Mouse (Mus musculus) heart, embryonic 16.5 days (tissue): ENCODE results near the gene Synj1. TPM values are rescaled to one million over a fixed set of nuclear protein-coding genes. Genes with fewer than 3 reads are reported as not detected.
A peak's percentile ranks its signal among the peaks of the same experiment; 100 is the strongest.

Experiments used
- ATAC-seq: fragments of 200-750 bp; cut with Nextera tagmentation; replicated peaks from 2 replicates; pipeline ENCODE4 v1.8.0; 2017; ENCODE audit warnings: moderate number of reproducible peaks; ENCODE audit not compliant: insufficient read depth, low FRiP score; ENCODE audit errors: extremely low read depth
- H3K27ac ChIP-seq: fragments of 300-500 bp; sonication (generic); 2 replicates; pipeline ENCODE4 v1.5.1; 2014; ENCODE audit warnings: mild to moderate bottlenecking, low read length, control low read depth, moderate library complexity
- H3K27me3 ChIP-seq: fragments of 300-500 bp; sonication (generic); 2 replicates; pipeline ENCODE4 v1.6.1; 2014; ENCODE audit warnings: low read length, mixed read lengths; ENCODE audit not compliant: control insufficient read depth, insufficient read depth
- H3K36me3 ChIP-seq: fragments of 300-500 bp; sonication (generic); 2 replicates; pipeline ENCODE4 v1.6.1; 2014; ENCODE audit not compliant: control insufficient read depth, insufficient read depth
- H3K4me1 ChIP-seq: fragments of 300-500 bp; sonication (generic); 2 replicates; pipeline ENCODE4 v1.6.1; 2014; ENCODE audit warnings: low read length, mixed read lengths; ENCODE audit not compliant: control insufficient read depth, insufficient read depth
- H3K4me2 ChIP-seq: fragments of 300-500 bp; sonication (generic); 2 replicates; pipeline ENCODE4 v1.6.1; 2014; ENCODE audit warnings: low read depth, mild to moderate bottlenecking, control low read depth, low read length
- H3K4me3 ChIP-seq: fragments of 300-500 bp; sonication (generic); 2 replicates; pipeline ENCODE4 v1.5.1; 2014; ENCODE audit warnings: mild to moderate bottlenecking, control low read depth, low read length
- H3K9ac ChIP-seq: fragments of 300-500 bp; sonication (generic); 2 replicates; pipeline ENCODE4 v1.6.1; 2014; ENCODE audit warnings: low read length, control low read depth
- H3K9me3 ChIP-seq: fragments of 300-500 bp; sonication (generic); replicated peaks from 2 replicates; pipeline ENCODE4 v1.6.1; 2016; ENCODE audit warnings: low read length; ENCODE audit not compliant: control insufficient read depth
- WGBS: fragments of 180-500 bp; shearing (Covaris S2); extraction: QIAGEN DNeasy Blood & Tissue Kit; methylation state at CpG from one replicate; pipeline ENCODE4 v1.1.7; 2014; 5-methylcytosine and 5-hydroxymethylcytosine counted together
- polyA plus RNA-seq: library from polyadenylated mRNA; unstranded; fragments of >200 nt; fragmentation: Nextera tagmentation; extraction: Ambion mirVana; gene quantifications from 2 replicates; pipeline ENCODE4 v1.2.1, GENCODE M21; 2015

Gene Synj1
- polyA plus RNA-seq, 1 experiment from 2014 or later: 10.8 TPM

DNA sequence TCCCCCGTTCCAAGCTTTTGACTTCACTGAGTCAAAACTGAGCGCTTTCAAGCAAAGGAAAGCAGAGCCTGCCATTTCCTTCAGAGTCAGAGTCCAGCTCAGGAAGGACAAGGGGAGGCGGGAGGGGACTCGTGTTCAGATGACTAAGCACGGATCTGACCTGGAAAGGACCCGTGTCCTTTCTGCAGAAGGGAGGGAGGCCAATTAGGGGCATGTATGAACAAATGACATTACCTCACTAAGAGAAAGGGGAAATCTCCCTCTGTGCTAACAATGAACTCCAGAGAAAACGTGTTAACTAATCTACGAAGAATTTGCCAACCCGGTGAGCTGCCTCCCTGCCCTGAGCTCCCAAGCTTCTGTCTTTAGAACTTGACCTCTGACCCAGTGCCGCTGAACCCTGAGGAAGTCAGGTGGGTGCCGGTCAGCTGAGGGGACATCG, 95.0 kb downstream of the Synj1 start:
- WGBS: 21% methylated on average over 12 of the region's 12 CpGs
- H3K4me2 ChIP-seq: peak overlapping the region; percentile 24; the same call in 1 of the 2 replicates

DNA sequence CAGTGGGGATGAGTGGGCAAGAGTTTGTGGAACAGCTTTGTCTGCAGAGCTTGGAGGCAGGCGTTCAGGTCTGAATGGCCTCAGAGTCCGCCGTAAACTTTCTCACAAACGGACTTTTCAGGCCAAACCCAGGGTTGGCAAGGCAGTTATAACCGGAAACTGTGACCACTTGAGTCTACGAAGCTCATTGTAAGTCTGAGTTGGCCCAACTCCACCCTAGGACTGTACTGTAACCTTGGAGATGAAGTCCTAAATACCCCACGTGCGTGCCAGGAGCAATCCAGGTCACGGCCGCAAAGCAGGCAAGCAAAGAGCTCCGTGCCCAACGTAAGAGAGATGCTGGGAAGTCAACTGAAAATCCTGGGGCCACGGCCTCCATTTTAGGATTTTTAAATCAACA, 99.3 kb downstream of the Synj1 start:
- Histone ChIP-seq H3K4me1 (0 out of 2 replicates have a peak, but pooled peaks cover 2% of the 10 kb centered on the region), H3K4me2 (no peak overlapping the region), H3K9me3 (no peaks in the 10 kb centered on the region), H3K36me3 (no peaks in the 10 kb centered on the region), H3K4me3 (no peak overlapping the region), H3K27me3 (0 out of 2 replicates have a peak, but pooled peaks cover 3% of the 10 kb centered on the region), H3K9ac (no peak overlapping the region), H3K27ac (no peak overlapping the region)
- ATAC-seq: no peak
- 84% methylated on average over 13 of the region's 13 CpGs for WGBS

More for the DNA sequence above, 95.0 kb downstream of the Synj1 start:
- Histone ChIP-seq H3K27me3 (peaks cover 7% of the 10 kb centered on the region; the same call in 1 of the 2 replicates), H3K9ac (no peak overlapping the region), H3K9me3 (peaks cover 6% of the 10 kb centered on the region; the same call in 1 of the 2 replicates), H3K4me1 (peaks cover 6% of the 10 kb centered on the region; the same call in 1 of the 2 replicates), H3K27ac (peak overlapping the region; percentile 69), H3K4me3 (no peak overlapping the region), H3K36me3 (no peaks in the 10 kb centered on the region)
- peak; percentile 77 for ATAC-seq

DNA sequence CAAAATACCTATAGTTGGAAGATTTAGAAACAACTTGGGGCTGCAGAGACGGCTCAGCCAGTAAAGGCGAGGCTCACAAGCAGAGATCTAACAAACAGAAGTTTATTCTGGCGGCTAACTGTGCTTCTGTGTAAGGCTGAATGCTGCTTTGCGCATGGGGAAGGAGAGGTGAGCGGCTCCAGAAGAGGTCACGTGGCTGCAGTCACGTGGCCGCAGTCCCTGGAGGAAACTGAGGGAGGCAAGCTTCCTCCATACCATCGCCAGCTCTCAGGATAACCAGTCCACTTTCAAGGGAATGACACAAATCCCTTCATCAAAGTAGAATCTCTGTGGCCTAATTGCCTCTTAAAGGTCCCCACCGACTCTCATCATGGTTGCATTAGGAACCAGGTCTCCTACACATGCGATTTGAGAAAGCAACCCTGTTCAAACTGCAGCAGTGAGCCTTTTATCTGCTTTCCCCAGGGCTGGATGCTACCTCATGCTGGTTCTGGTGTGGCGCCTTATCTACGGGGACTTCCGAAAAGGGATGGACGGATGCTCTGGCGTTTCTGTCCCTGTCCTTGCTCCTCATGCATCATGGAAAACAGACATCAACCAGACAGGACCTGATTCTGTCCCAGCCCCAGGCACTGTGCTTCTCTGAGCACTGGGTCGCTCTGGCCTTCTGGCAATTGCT, 100.1 kb downstream of the Synj1 start:
- ATAC-seq: 0 out of 2 replicates have a peak, but pooled peaks have one; percentile 59
- Histone ChIP-seq H3K4me2 (no peak overlapping the region), H3K4me1 (0 out of 2 replicates have a peak, but pooled peaks cover 1% of the 10 kb centered on the region), H3K36me3 (no peaks in the 10 kb centered on the region), H3K27ac (no peak overlapping the region), H3K4me3 (no peak overlapping the region), H3K9me3 (no peaks in the 10 kb centered on the region), H3K9ac (no peak overlapping the region), H3K27me3 (no peaks in the 10 kb centered on the region)
- 68% methylated on average over 17 of the region's 17 CpGs for WGBS

DNA sequence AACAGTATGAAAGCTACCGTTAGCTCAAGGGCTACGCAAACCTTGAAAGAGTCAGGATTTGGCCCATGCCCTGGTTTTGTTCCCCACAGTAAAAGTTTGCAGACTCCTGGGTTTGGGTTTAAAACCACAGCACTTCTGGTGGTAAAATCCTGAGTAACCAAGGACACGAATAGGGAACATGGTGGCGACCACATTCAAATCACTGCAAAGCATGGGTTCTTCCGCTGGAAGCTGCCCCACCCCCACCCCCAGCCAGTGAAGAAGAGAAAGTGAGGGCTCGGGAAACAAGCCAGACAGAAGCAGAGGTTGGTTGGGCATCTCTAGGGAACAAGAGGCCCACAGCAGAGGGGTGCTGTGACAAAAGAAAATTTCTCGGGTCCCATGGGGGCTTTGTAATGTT, 103.9 kb downstream of the Synj1 start:
- Histone ChIP-seq H3K4me1 (no peaks in the 10 kb centered on the region), H3K4me2 (no peak overlapping the region), H3K27me3 (no peaks in the 10 kb centered on the region), H3K36me3 (no peaks in the 10 kb centered on the region), H3K27ac (no peak overlapping the region), H3K4me3 (no peak overlapping the region), H3K9me3 (no peaks in the 10 kb centered on the region), H3K9ac (no peak overlapping the region)
- 63% methylated on average over 7 of the region's 7 CpGs for WGBS
- no peak for ATAC-seq

DNA sequence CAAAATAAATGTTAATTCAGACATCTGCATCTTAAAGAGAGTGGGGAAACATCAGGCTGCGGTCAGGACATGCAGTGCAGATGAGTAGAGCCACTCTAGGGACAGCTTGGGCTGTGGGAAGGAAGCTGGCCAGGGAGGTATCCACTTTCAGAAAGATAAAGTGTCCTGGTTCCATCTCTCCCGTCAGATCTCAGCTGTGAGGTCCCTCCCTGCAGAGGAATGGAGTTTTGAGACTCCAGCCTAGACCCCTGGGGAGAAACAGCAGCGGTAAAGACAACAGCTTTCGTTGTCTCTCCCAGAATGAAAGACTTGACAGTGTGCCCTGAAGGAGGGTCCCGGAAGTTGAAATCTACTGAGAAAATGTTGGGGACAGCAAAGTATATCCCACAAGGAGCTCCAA, 107.8 kb downstream of the Synj1 start:
- Histone ChIP-seq H3K36me3 (no peaks in the 10 kb centered on the region), H3K4me1 (peaks cover 3% of the 10 kb centered on the region; the same call in 1 of the 2 replicates), H3K27me3 (no peaks in the 10 kb centered on the region), H3K27ac (no peak overlapping the region), H3K4me3 (no peak overlapping the region), H3K9ac (no peak overlapping the region), H3K9me3 (no peaks in the 10 kb centered on the region), H3K4me2 (no peak overlapping the region)
- ATAC-seq: 0 out of 2 replicates have a peak, but pooled peaks have one; percentile 37
- 37% methylated on average over 5 of the region's 5 CpGs for WGBS

DNA sequence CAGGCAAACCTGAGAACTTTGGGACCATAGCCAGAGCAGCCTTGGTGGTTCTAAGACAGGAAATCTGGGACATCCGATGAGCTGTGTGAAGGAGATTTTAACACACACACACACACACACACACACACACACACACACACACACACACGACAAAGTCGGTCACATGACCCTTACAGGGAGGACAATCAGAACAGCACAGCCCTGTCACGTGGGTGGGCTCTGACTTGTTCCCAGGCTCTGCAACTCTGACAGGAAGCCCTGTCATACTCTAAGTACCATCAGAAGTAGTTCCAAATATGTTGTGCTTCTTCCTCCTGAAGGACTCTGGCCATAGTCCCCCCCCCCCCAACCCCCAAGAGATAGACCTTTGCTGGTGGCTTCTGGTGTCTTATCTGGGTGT, 109.7 kb downstream of the Synj1 start:
- Histone ChIP-seq H3K4me3 (no peak overlapping the region), H3K4me1 (peaks cover 3% of the 10 kb centered on the region; the same call in 1 of the 2 replicates), H3K27ac (no peak overlapping the region), H3K9ac (no peak overlapping the region), H3K4me2 (no peak overlapping the region), H3K36me3 (no peaks in the 10 kb centered on the region), H3K9me3 (no peaks in the 10 kb centered on the region), H3K27me3 (no peaks in the 10 kb centered on the region)
- 0 out of 2 replicates have a peak, but pooled peaks have one; percentile 24 for ATAC-seq
- WGBS: 30% methylated on average over 4 of the region's 4 CpGs

DNA sequence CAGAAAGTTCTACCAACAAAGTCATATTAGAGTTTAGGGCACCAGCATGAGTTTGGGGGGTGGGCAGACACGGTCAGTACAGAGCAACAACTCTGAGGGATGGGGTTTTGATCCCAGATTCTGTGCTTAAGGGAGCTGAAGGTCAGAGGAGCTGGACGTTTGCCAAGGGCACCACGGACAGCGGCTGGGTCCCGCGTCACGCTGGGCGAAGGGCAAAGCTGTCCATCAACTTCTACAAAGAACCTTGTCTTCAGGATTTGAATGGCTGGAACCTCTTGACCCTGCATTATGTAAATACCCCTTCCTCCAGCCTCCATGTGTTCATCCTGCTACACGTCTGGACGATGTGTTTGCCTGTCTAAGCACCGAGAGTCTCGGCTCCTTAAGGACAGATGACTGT, 111.6 kb downstream of the Synj1 start:
- ATAC-seq: no peak
- H3K9me3 ChIP-seq: no peaks in the 10 kb centered on the region
- no peak overlapping the region for H3K9ac ChIP-seq
- H3K27ac ChIP-seq: no peak overlapping the region
- H3K4me2 ChIP-seq: no peak overlapping the region
- no peak overlapping the region for H3K4me3 ChIP-seq
- no peaks in the 10 kb centered on the region for H3K36me3 ChIP-seq
- no peaks in the 10 kb centered on the region for H3K27me3 ChIP-seq
- peaks cover 3% of the 10 kb centered on the region; the same call in 1 of the 2 replicates for H3K4me1 ChIP-seq
- 39% methylated on average over 12 of the region's 12 CpGs for WGBS

DNA sequence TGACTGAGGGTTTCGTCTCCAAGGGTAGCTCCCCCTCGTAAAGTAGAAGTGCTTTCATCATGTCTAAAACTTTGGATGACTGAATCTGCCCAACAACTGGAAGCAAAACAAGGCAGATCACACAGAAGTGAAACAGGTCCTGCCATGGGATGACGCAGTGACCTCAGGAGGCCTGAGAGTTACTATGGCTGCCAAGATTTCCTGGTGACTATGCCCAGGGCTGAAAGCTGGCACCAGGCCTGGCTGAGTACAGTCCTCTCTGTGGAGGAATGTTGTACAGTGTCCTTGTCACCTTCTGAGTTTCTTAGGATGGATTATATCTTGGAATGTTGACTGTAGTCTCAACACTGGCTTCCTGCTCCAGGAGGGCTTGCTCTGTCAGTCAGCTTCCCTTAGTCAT, 113.5 kb downstream of the Synj1 start:
- no peaks in the 10 kb centered on the region for H3K9me3 ChIP-seq
- no peak overlapping the region for H3K4me3 ChIP-seq
- H3K9ac ChIP-seq: no peak overlapping the region
- no peaks in the 10 kb centered on the region for H3K27me3 ChIP-seq
- 70% methylated on average over 3 of the region's 3 CpGs for WGBS
- H3K4me1 ChIP-seq: peaks cover 3% of the 10 kb centered on the region; the same call in 1 of the 2 replicates
- no peak overlapping the region for H3K4me2 ChIP-seq
- no peak overlapping the region for H3K27ac ChIP-seq
- ATAC-seq: no peak; the same call in 1 of the 2 replicates
- no peaks in the 10 kb centered on the region for H3K36me3 ChIP-seq

DNA sequence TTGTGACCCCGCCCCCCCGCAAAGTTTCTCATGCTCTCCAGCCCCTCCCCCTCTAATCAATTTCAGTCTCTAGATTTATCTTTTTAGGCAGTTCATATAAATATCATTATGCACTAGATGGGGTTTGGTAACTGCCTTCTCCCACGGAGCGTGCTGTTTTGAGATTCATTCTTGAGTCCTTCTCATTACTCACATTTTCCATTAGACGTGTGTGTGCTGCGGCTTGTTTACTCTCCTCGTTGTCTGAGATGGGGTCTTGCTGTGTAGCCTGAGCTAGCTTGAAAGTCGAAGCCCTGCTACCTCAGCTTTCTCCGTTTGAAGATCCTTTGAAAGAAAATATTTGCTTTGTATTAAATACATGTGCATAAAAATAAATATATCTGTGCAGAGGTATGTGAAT, 117.3 kb downstream of the Synj1 start:
- Histone ChIP-seq H3K36me3 (no peaks in the 10 kb centered on the region), H3K4me1 (peaks cover 10% of the 10 kb centered on the region), H3K4me3 (no peak overlapping the region), H3K4me2 (no peak overlapping the region), H3K9me3 (no peaks in the 10 kb centered on the region), H3K27me3 (no peaks in the 10 kb centered on the region), H3K9ac (no peak overlapping the region), H3K27ac (no peak overlapping the region)
- 48% methylated on average over 9 of the region's 9 CpGs for WGBS
- no peak for ATAC-seq
